Mouse (Mus musculus) left cerebral cortex, adult 18-20 months (tissue): ENCODE measurements around the gene Pak3. TPM values are rescaled to one million over a fixed set of nuclear protein-coding genes. Genes with fewer than 3 reads are reported as not detected.
A peak's percentile ranks its signal among the peaks of the same experiment; 100 is the strongest.
"Not testable (repeated sequence)": the region's sequence is repeated elsewhere in the genome, so short reads cannot be mapped to it uniquely, and the experiment has no call there.

Source experiments
- DNase-seq, 2 experiments: peaks; one replicate each; pipeline ENCODE4 v3.0.0; 2021 to 2022; ENCODE audit warnings: low spot score in 2 of 2, mixed read lengths in 1 of 2
- long read RNA-seq, 2 experiments: library from polyadenylated mRNA; stranded (forward); transcript quantifications; one replicate each; pipeline ENCODE4 v2.0.0; 2021
- total RNA-seq, 2 experiments: library from RNA; stranded (reverse); gene quantifications; 2 replicates each; pipeline ENCODE4 v1.2.3; 2021

Gene Pak3
- 100 to 1,000 TPM; 132 to 133 TPM for total RNA-seq
- long read RNA-seq, experiment 1, full-length matches to known transcripts: 3 of 45 reads
- long read RNA-seq, experiment 1, partial matches to known transcripts: 13 of 45 reads
- long read RNA-seq, experiment 1, other reads (novel, unspliced or antisense): 29 of 45 reads
- long read RNA-seq, experiment 2, full-length matches to known transcripts: 1 of 22 reads
- long read RNA-seq, experiment 2, partial matches to known transcripts: 4 of 22 reads
- long read RNA-seq, experiment 2, other reads (novel, unspliced or antisense): 17 of 22 reads

GRCm38 (mm10) chrX:143518168-143518901 lies at the start of gene Pak3:
Gene Pak3, plus strand, starts transcription at chrX:143518591.
- peak; percentile 31 to 39 for DNase-seq

GRCm38 (mm10) chrX:143482866-143483265 lies 35.5 kb upstream of the Pak3 start:
- DNase-seq: peak; percentile 100

GRCm38 (mm10) chrX:143501053-143501695 lies 17.2 kb upstream of the Pak3 start:
- no peak for DNase-seq

- no peak for DNase-seq
These were observed 16.5 kb upstream of the Pak3 start for GRCm38 (mm10) chrX:143501776-143502365.

- DNase-seq: peak; percentile 11 to 26
These were observed 526 bp downstream of the Pak3 start for GRCm38 (mm10) chrX:143518917-143519316.

- not testable (repeated sequence) for DNase-seq
These were observed 1.1 kb downstream of the Pak3 start for GRCm38 (mm10) chrX:143519454-143519853.

- DNase-seq: no peak
These were observed 1.8 kb downstream of the Pak3 start for GRCm38 (mm10) chrX:143520195-143520594.

- DNase-seq: no peak
These were observed 13.9 kb downstream of the Pak3 start for GRCm38 (mm10) chrX:143532331-143532730.

- DNase-seq: no peak
These were observed 15.2 kb downstream of the Pak3 start for GRCm38 (mm10) chrX:143533574-143533973.

- no peak for DNase-seq
These were observed 24.4 kb downstream of the Pak3 start for GRCm38 (mm10) chrX:143542756-143543155.

GRCm38 (mm10) chrX:143543186-143543793 lies 24.9 kb downstream of the Pak3 start:
- no peak for DNase-seq

GRCm38 (mm10) chrX:143573691-143574090 lies 55.3 kb downstream of the Pak3 start:
- DNase-seq: no peak

- DNase-seq: no peak
These were observed 61.5 kb downstream of the Pak3 start for GRCm38 (mm10) chrX:143579925-143580324.

- DNase-seq: no peak
These were observed 62.1 kb downstream of the Pak3 start for GRCm38 (mm10) chrX:143580458-143580959.

GRCm38 (mm10) chrX:143606877-143607449 lies 88.6 kb downstream of the Pak3 start:
- no peak for DNase-seq

GRCm38 (mm10) chrX:143618734-143619133 lies 100.3 kb downstream of the Pak3 start:
- peak; percentile 3 to 19 for DNase-seq

GRCm38 (mm10) chrX:143627767-143628166 lies 109.4 kb downstream of the Pak3 start:
- no peak for DNase-seq

GRCm38 (mm10) chrX:143643936-143644335 lies 125.5 kb downstream of the Pak3 start:
- DNase-seq: no peak

GRCm38 (mm10) chrX:143644807-143645206 lies 126.4 kb downstream of the Pak3 start:
- no peak for DNase-seq

- DNase-seq: no peak
These were observed 136.2 kb downstream of the Pak3 start for GRCm38 (mm10) chrX:143654308-143655176.
